Mouse (Mus musculus): ENCODE measurements around the gene Krtcap2.
A peak's percentile ranks its signal among the peaks of the same experiment; 100 is the strongest.

- TF ChIP-seq CTCF (IDR thresholded peaks at IDR 0.05; ENCODE audit: extremely low read depth, insufficient read depth, low read length) (peak; percentile 94), POLR2A (IDR thresholded peaks at IDR 0.05; ENCODE audit: extremely low read depth, insufficient read depth, low read length) (peak; percentile 60; the same call in 1 of the 2 replicates)
Measured at GRCm38 (mm10) chr3:89246261-89247100, 715 bp downstream of the Krtcap2 start, which contains the start of gene Trim46.
